Mouse (Mus musculus): ENCODE data around the gene Ptgis. TPM values are rescaled to one million over a fixed set of nuclear protein-coding genes. Genes with fewer than 3 reads are reported as not detected.

The Ptgis gene
- polyA plus RNA-seq, 1 experiment from 2014 or later: 12.9 TPM

DNA sequence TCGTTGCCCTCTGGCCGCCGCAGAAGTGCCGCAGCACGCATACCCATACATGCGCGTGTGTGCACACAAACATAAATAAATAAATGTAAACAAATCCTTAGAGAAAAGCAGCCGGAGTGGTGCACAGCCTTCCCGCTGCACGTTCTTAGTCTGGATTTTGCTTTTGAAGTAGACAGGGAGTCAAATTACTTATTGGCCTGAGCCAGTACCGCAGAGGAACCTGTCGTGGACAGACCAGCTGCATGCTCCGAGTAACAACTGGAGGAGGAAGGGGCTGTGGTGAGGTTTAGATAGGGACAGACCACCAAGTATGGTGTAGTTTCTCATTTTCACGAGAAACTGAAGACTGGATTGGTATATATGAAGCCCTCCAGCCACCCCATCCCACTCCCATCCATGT is 6.6 kb downstream of the Ptgis start:
- Histone ChIP-seq H3K4me3 (ENCODE audit: low read depth, low read length) (no peak overlapping the region), H3K4me2 (ENCODE audit: low read depth, low read length) (no peak overlapping the region), H3K27ac (replicated peaks; ENCODE audit: low read depth, low read length) (no peak overlapping the region), H3K9me3 (replicated peaks; ENCODE audit: control insufficient read depth, low read length) (no peaks in the 10 kb centered on the region), H3K4me1 (ENCODE audit: control insufficient read depth, insufficient read depth, low read length) (no peaks in the 10 kb centered on the region), H3K9ac (replicated peaks; ENCODE audit: low read length) (no peak overlapping the region), H3K27me3 (ENCODE audit: control insufficient read depth, insufficient read depth, low read length) (no peaks in the 10 kb centered on the region), H3K36me3 (replicated peaks; ENCODE audit: control insufficient read depth, insufficient read depth, low read depth, low read length) (no peaks in the 10 kb centered on the region)
- DNase-seq (ENCODE audit: low spot score) (peak; percentile 47), ATAC-seq (replicated peaks; ENCODE audit: insufficient number of reproducible peaks, low FRiP score, low TSS enrichment, low read depth) (no peak)
- 31% methylated on average over 14 of the region's 14 CpGs for WGBS

GRCm38 (mm10) chr2:167233009-167233335 is 7.4 kb downstream of the Ptgis start:
- H3K27me3 ChIP-seq (ENCODE audit: control insufficient read depth, insufficient read depth, low read length): no peaks in the 10 kb centered on the region
- H3K27ac ChIP-seq (replicated peaks; ENCODE audit: low read depth, low read length): no peak overlapping the region
- 71% methylated on average over 5 of the region's 5 CpGs for WGBS
- no peaks in the 10 kb centered on the region for H3K4me1 ChIP-seq (ENCODE audit: control insufficient read depth, insufficient read depth, low read length)
- H3K4me3 ChIP-seq (ENCODE audit: low read depth, low read length): no peak overlapping the region
- no peak for ATAC-seq (replicated peaks; ENCODE audit: insufficient number of reproducible peaks, low FRiP score, low TSS enrichment, low read depth)
- H3K4me2 ChIP-seq (ENCODE audit: low read depth, low read length): no peak overlapping the region
- H3K9ac ChIP-seq (replicated peaks; ENCODE audit: low read length): no peak overlapping the region
- H3K9me3 ChIP-seq (replicated peaks; ENCODE audit: control insufficient read depth, low read length): no peaks in the 10 kb centered on the region
- DNase-seq (ENCODE audit: low spot score): no peak
- H3K36me3 ChIP-seq (replicated peaks; ENCODE audit: control insufficient read depth, insufficient read depth, low read depth, low read length): no peaks in the 10 kb centered on the region

DNA sequence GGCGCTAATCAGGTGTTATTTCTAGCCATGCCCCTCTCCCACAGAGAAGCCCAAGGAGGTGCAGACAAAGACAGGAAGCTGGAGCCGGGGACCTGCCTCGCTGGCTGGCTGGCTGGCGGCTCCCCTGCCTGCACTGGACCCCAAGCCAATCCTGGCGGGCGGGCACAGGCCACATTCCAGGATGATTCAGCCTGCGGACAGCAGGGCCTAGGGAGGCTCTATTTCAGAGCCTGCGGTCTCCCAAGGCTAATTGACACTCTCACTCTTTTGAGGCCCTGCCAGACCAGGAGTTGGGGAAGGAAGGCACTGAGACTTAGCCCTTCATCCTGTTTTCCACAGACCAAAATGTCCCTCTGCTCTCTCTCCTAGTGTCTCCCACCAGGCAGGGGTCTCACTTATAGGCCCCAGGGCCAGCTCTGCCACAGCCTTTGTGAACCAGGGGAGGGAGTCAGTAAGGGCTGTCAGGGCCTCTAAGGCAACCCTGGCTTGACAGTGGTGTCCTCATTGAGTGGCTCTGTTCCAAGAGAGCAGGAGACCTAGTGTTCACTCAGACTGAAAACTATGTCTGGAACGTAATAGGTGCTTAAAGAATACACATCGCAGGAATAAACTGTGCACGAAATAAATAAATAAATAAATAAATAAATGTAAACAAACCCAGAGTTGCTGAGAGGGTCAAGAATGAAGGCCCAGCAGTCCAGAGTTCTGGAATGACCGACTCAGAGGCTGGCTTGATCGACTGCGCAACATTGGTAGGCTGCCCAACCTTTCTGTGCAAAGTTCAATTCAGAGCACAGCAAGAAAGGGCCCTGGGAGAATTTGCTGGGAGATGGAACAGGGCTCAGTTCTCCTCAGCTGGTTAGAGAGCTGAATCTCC is 8.0 kb downstream of the Ptgis start:
- DNase-seq (ENCODE audit: low spot score): no peak

DNA sequence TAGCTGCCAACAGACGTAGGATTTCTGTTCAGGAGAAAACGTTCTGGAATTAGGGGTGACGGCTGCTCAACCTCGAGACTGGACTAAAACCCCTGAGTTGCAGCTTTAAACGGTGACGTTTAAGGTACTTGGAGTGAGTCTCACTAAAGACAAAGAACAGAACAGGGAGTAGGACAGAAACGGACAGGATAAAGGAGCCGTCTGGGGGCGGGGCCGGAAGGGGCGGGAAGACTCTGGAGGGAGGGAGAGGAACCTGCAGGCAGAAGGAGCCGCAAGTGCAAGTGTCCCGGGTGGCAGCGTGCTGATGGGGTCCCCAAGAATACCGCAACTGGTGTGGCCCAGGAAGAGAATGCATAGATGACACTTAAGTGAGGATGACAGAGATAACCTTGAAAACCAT is 9.8 kb downstream of the Ptgis start:
- no peaks in the 10 kb centered on the region for H3K9me3 ChIP-seq (replicated peaks; ENCODE audit: control insufficient read depth, low read length)
- 11% methylated on average over 15 of the region's 15 CpGs for WGBS
- H3K27me3 ChIP-seq (ENCODE audit: control insufficient read depth, insufficient read depth, low read length): no peaks in the 10 kb centered on the region
- DNase-seq (ENCODE audit: low spot score) (peak; percentile 57), ATAC-seq (replicated peaks; ENCODE audit: insufficient number of reproducible peaks, low FRiP score, low TSS enrichment, low read depth) (no peak)
- H3K4me2 ChIP-seq (ENCODE audit: low read depth, low read length): no peak overlapping the region
- no peak overlapping the region for H3K4me3 ChIP-seq (ENCODE audit: low read depth, low read length)
- no peaks in the 10 kb centered on the region for H3K36me3 ChIP-seq (replicated peaks; ENCODE audit: control insufficient read depth, insufficient read depth, low read depth, low read length)
- H3K4me1 ChIP-seq (ENCODE audit: control insufficient read depth, insufficient read depth, low read length): no peaks in the 10 kb centered on the region
- no peak overlapping the region for H3K27ac ChIP-seq (replicated peaks; ENCODE audit: low read depth, low read length)
- H3K9ac ChIP-seq (replicated peaks; ENCODE audit: low read length): no peak overlapping the region

More for the DNA sequence above, 8.0 kb downstream of the Ptgis start:
- Histone ChIP-seq H3K4me2 (ENCODE audit: low read depth, low read length) (no peak overlapping the region), H3K4me1 (ENCODE audit: control insufficient read depth, insufficient read depth, low read length) (no peaks in the 10 kb centered on the region), H3K36me3 (replicated peaks; ENCODE audit: control insufficient read depth, insufficient read depth, low read depth, low read length) (no peaks in the 10 kb centered on the region), H3K27ac (replicated peaks; ENCODE audit: low read depth, low read length) (no peak overlapping the region), H3K27me3 (ENCODE audit: control insufficient read depth, insufficient read depth, low read length) (no peaks in the 10 kb centered on the region), H3K9ac (replicated peaks; ENCODE audit: low read length) (no peak overlapping the region; the same call in 1 of the 2 replicates), H3K9me3 (replicated peaks; ENCODE audit: control insufficient read depth, low read length) (no peaks in the 10 kb centered on the region), H3K4me3 (ENCODE audit: low read depth, low read length) (no peak overlapping the region)
- WGBS: 50% methylated on average over 14 of the region's 14 CpGs
- no peak for ATAC-seq (replicated peaks; ENCODE audit: insufficient number of reproducible peaks, low FRiP score, low TSS enrichment, low read depth)

- DNase-seq (ENCODE audit: low spot score) (no peak), ATAC-seq (replicated peaks; ENCODE audit: insufficient number of reproducible peaks, low FRiP score, low TSS enrichment, low read depth) (no peak)
- Histone ChIP-seq H3K27me3 (ENCODE audit: control insufficient read depth, insufficient read depth, low read length) (no peaks in the 10 kb centered on the region), H3K4me2 (ENCODE audit: low read depth, low read length) (no peak overlapping the region), H3K27ac (replicated peaks; ENCODE audit: low read depth, low read length) (no peak overlapping the region), H3K4me1 (ENCODE audit: control insufficient read depth, insufficient read depth, low read length) (no peaks in the 10 kb centered on the region), H3K36me3 (replicated peaks; ENCODE audit: control insufficient read depth, insufficient read depth, low read depth, low read length) (no peaks in the 10 kb centered on the region), H3K9ac (replicated peaks; ENCODE audit: low read length) (no peak overlapping the region), H3K9me3 (replicated peaks; ENCODE audit: control insufficient read depth, low read length) (no peaks in the 10 kb centered on the region), H3K4me3 (ENCODE audit: low read depth, low read length) (no peak overlapping the region)
- WGBS: 79% methylated on average over 7 of the region's 7 CpGs
Observed at GRCm38 (mm10) chr2:167224937-167225336, 15.5 kb downstream of the Ptgis start.

DNA sequence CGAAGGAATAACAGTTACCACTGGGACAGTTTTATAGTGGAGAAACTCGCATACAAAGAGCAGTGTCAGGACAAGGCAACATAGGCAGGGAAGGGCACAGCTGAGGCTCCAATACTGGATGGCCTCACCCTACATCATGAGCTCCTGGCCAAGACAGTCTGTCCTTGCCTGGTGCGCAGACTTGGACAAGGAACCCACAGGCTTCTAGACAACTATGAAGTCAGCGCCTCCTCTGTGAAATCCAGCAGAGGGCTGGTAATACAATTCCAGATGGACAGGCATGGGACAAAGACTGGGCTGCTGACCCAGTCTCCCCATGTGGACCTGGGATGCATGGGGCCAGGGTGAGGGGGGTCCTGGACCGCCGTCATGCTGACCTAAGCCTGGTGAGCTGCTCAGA is 16.2 kb downstream of the Ptgis start:
- Histone ChIP-seq H3K9ac (replicated peaks; ENCODE audit: low read length) (no peak overlapping the region), H3K27ac (replicated peaks; ENCODE audit: low read depth, low read length) (no peak overlapping the region), H3K36me3 (replicated peaks; ENCODE audit: control insufficient read depth, insufficient read depth, low read depth, low read length) (no peaks in the 10 kb centered on the region), H3K27me3 (ENCODE audit: control insufficient read depth, insufficient read depth, low read length) (no peaks in the 10 kb centered on the region), H3K4me2 (ENCODE audit: low read depth, low read length) (no peak overlapping the region), H3K4me3 (ENCODE audit: low read depth, low read length) (no peak overlapping the region), H3K9me3 (replicated peaks; ENCODE audit: control insufficient read depth, low read length) (no peaks in the 10 kb centered on the region), H3K4me1 (ENCODE audit: control insufficient read depth, insufficient read depth, low read length) (no peaks in the 10 kb centered on the region)
- ATAC-seq (replicated peaks; ENCODE audit: insufficient number of reproducible peaks, low FRiP score, low TSS enrichment, low read depth) (no peak), DNase-seq (ENCODE audit: low spot score) (no peak)
- 90% methylated on average over 6 of the region's 6 CpGs for WGBS

- ATAC-seq (replicated peaks; ENCODE audit: insufficient number of reproducible peaks, low FRiP score, low TSS enrichment, low read depth): 0 out of 2 replicates have a peak, but pooled peaks have one; percentile 39
- Histone ChIP-seq H3K9me3 (replicated peaks; ENCODE audit: control insufficient read depth, low read length) (no peaks in the 10 kb centered on the region), H3K4me1 (ENCODE audit: control insufficient read depth, insufficient read depth, low read length) (no peaks in the 10 kb centered on the region), H3K9ac (replicated peaks; ENCODE audit: low read length) (no peak overlapping the region), H3K4me2 (ENCODE audit: low read depth, low read length) (no peak overlapping the region), H3K27ac (replicated peaks; ENCODE audit: low read depth, low read length) (no peak overlapping the region), H3K27me3 (ENCODE audit: control insufficient read depth, insufficient read depth, low read length) (no peaks in the 10 kb centered on the region), H3K36me3 (replicated peaks; ENCODE audit: control insufficient read depth, insufficient read depth, low read depth, low read length) (no peaks in the 10 kb centered on the region), H3K4me3 (ENCODE audit: low read depth, low read length) (no peak overlapping the region)
- 29% methylated on average over 7 of the region's 7 CpGs for WGBS
- peak; percentile 88 for DNase-seq (ENCODE audit: low spot score)
Observed at GRCm38 (mm10) chr2:167222152-167222551, 18.3 kb downstream of the Ptgis start.

DNA sequence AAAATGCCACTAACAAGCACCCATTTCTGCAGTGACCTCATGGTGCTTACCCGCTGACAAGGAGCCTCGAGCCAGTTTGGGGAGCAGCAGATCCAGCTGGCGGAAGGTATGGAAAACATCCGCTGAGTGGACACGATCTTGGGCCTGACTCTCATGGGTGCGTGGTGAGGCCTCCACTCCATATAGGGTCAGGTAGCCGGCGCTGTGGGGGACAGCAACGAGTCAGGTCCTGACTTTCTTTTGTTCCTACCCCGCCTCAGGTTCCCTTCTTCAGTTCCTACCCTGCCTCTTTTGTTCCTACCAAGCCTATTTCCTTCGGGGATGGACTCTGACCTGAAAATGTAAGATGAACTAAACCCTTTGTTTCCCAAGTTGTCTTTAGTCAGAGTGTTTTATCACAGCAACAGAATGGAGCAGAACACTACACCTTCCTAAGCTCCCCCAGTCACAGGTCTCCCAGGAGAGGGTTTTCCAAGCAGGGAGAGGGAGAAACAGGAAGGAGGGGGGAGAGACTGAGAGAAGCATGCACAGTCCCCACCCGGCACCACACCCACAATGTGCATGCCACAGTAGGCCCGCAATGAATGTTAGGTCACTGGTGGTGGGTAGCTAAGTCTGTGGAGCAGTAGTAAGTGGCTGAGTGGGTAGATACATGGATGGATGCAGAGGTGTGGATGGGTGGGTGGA is 19.1 kb downstream of the Ptgis start:
- H3K4me1 ChIP-seq (ENCODE audit: control insufficient read depth, insufficient read depth, low read length): no peaks in the 10 kb centered on the region
- H3K4me3 ChIP-seq (ENCODE audit: low read depth, low read length): no peak overlapping the region
- H3K27ac ChIP-seq (replicated peaks; ENCODE audit: low read depth, low read length): no peak overlapping the region
- WGBS: 85% methylated on average over 13 of the region's 13 CpGs
- H3K9ac ChIP-seq (replicated peaks; ENCODE audit: low read length): no peak overlapping the region
- no peaks in the 10 kb centered on the region for H3K9me3 ChIP-seq (replicated peaks; ENCODE audit: control insufficient read depth, low read length)
- DNase-seq (ENCODE audit: low spot score): no peak
- no peak overlapping the region for H3K4me2 ChIP-seq (ENCODE audit: low read depth, low read length)
- H3K36me3 ChIP-seq (replicated peaks; ENCODE audit: control insufficient read depth, insufficient read depth, low read depth, low read length): no peaks in the 10 kb centered on the region
- 0 out of 2 replicates have a peak, but pooled peaks have one; percentile 1 for ATAC-seq (replicated peaks; ENCODE audit: insufficient number of reproducible peaks, low FRiP score, low TSS enrichment, low read depth)
- no peaks in the 10 kb centered on the region for H3K27me3 ChIP-seq (ENCODE audit: control insufficient read depth, insufficient read depth, low read length)

Measured in embryonic facial prominence, embryonic 11.5 days (tissue).